Mouse (Mus musculus) ES-E14 (cell line): ENCODE results near the gene Lipc. TPM values are rescaled to one million over a fixed set of nuclear protein-coding genes. Genes with fewer than 3 reads are reported as not detected.
A peak's percentile ranks its signal among the peaks of the same experiment; 100 is the strongest.
"Not testable (repeated sequence)": the region's sequence is repeated elsewhere in the genome, so short reads cannot be mapped to it uniquely, and the experiment has no call there.

ENCODE experiments used
- DNase-seq: peaks from one replicate; pipeline ENCODE4 v3.0.0-alpha.2; 2013; ENCODE audit warnings: low read depth, low spot score
- H3K27ac ChIP-seq: 2 replicates; pipeline ENCODE4 v1.5.1; 2012; ENCODE audit warnings: low read depth, mild to moderate bottlenecking, low read length, moderate library complexity, mixed read lengths; ENCODE audit not compliant: poor library complexity, insufficient read depth, severe bottlenecking
- H3K36me3 ChIP-seq: 2 replicates; pipeline ENCODE4 v1.6.1; 2012; ENCODE audit warnings: mild to moderate bottlenecking, low read length, moderate library complexity, mixed read lengths; ENCODE audit not compliant: control insufficient read depth, poor library complexity, insufficient read depth, severe bottlenecking
- H3K4me1 ChIP-seq, 2 experiments: fragments of 150-350 bp in 1 of 2; sonication (generic) in 1 of 2; 2 replicates each; pipeline ENCODE4 v1.6.1; 2012; ENCODE audit warnings: low read length in 2 of 2, mild to moderate bottlenecking in 1 of 2, mixed read lengths in 1 of 2; ENCODE audit not compliant: control insufficient read depth in 2 of 2, insufficient read depth in 2 of 2, poor library complexity in 1 of 2
- H3K4me3 ChIP-seq, 2 experiments: fragments of 150-350 bp in 1 of 2; sonication (generic) in 1 of 2; 2 replicates each; pipeline ENCODE4 v1.5.1; 2012; ENCODE audit warnings: low read length in 2 of 2, low read depth in 1 of 2, mild to moderate bottlenecking in 1 of 2, mixed read lengths in 1 of 2; ENCODE audit not compliant: insufficient read depth in 1 of 2, poor library complexity in 1 of 2, severe bottlenecking in 1 of 2
- H3K9ac ChIP-seq: 2 replicates; pipeline ENCODE4 v1.6.1; 2012; ENCODE audit warnings: low read depth, mild to moderate bottlenecking, low read length, mixed read lengths; ENCODE audit not compliant: poor library complexity, insufficient read depth, severe bottlenecking
- H3K9me3 ChIP-seq: fragments of 150-350 bp; sonication (generic); 2 replicates; pipeline ENCODE4 v1.6.1; 2012; ENCODE audit warnings: low read depth, mild to moderate bottlenecking, low read length; ENCODE audit not compliant: control insufficient read depth, insufficient read depth
- CHD2 ChIP-seq: IDR thresholded peaks from 2 replicates; pipeline ENCODE4 v1.6.1; 2014; ENCODE audit warnings: mild to moderate bottlenecking, low read depth, low read length, inconsistent platforms
- HCFC1 ChIP-seq: IDR thresholded peaks from 2 replicates; pipeline ENCODE4 v1.6.1; 2012; ENCODE audit warnings: low read length, inconsistent platforms, borderline replicate concordance; ENCODE audit not compliant: insufficient read depth
- MAFK ChIP-seq: IDR thresholded peaks from 2 replicates; pipeline ENCODE4 v1.6.1; 2014; ENCODE audit warnings: mild to moderate bottlenecking, low read depth, low read length, inconsistent platforms; ENCODE audit not compliant: insufficient read depth
- ZC3H11A ChIP-seq: IDR thresholded peaks from 2 replicates; pipeline ENCODE4 v1.6.1; 2012; ENCODE audit warnings: low read depth, mild to moderate bottlenecking, inconsistent platforms, low read length, borderline replicate concordance
- ZNF384 ChIP-seq: IDR thresholded peaks from 2 replicates; pipeline ENCODE4 v1.6.1; 2012; ENCODE audit warnings: low read depth, low read length, inconsistent platforms
- in situ Hi-C, 2 experiments: fragments of 600-800 bp; cut with MboI; formaldehyde crosslinking; loops; one replicate each; pipeline ENCODE4 v1.15.1; 2025; ENCODE audit warnings: low sequenced_read_pairs in 2 of 2, inconsistent platforms in 1 of 2; ENCODE audit not compliant: unreplicated experiment in 2 of 2
- total RNA-seq: library from RNA; depleted of rRNA; stranded (reverse); fragments of 300-350 nt; gene quantifications from 2 replicates; pipeline ENCODE4 v1.2.3, GENCODE M21; 2012

Lipc gene
- total RNA-seq, 1 experiment, result 0.36 TPM

DNA sequence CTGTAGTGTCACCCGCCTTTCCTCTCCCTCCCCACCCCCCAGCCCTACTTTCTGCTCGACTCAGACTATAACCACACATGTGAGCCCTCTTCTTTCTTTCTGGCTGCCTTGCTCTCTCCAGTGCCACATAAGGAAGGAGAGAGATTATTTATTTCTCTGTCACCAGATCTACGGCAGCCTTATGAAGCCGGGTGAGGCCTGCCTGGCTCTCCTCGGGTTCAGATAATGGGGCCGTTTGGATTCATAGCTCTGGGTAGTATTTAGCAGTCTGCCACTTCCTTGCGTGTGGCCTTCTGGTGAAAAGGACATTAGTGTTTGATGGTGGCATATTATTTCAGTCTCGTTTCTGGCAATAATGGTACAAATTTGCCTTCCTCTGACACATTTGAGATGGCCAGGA, 88.0 kb downstream of the Lipc start:
- no peak overlapping the region for H3K9ac ChIP-seq
- DNase-seq, result no peak
- no peaks in the 10 kb centered on the region for H3K36me3 ChIP-seq
- no peak overlapping the region for H3K27ac ChIP-seq
- TF ChIP-seq CHD2 (no peak), MAFK (no peak), ZNF384 (no peak), HCFC1 (no peak), ZC3H11A (no peak)
- peaks cover 4 to 6% of the 10 kb centered on the region in 2 experiments; a peak in 3 of 4 replicates for H3K4me1 ChIP-seq
- no peak overlapping the region for H3K4me3 ChIP-seq
- H3K9me3 ChIP-seq, result no peaks in the 10 kb centered on the region
- in situ Hi-C loops, result no loop called here

DNA sequence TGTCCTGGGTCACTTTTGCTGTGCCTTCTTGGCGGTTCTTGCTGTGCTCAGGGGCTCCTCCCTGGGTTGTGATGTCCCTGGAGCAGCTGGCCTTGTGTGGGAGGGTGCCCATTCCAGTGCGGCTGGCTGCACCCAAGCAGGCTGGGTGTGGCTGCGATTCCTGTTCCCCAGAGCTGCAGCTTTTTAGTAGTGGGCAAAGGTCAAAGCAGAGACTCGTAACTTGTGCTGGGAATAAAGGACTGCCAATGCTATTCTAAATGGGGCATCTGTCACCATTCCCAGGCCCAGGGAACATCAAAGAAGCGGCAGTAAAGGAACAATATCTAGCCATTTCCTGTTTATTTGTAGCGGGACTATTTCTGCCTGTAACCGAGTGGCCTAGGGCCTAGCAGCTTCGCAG, 88.7 kb downstream of the Lipc start:
- TF ChIP-seq MAFK (no peak), HCFC1 (no peak), CHD2 (no peak), ZC3H11A (no peak), ZNF384 (no peak)
- no peak overlapping the region for H3K9ac ChIP-seq
- in situ Hi-C loops, result no loop called here
- peak overlapping the region in 1 of 2 experiments; percentile 23; a peak in 1 of 4 replicates for H3K4me3 ChIP-seq
- no peak overlapping the region for H3K27ac ChIP-seq
- peaks cover 4 to 6% of the 10 kb centered on the region in 2 experiments; a peak in 3 of 4 replicates for H3K4me1 ChIP-seq
- no peaks in the 10 kb centered on the region for H3K9me3 ChIP-seq
- no peaks in the 10 kb centered on the region for H3K36me3 ChIP-seq
- no peak for DNase-seq

DNA sequence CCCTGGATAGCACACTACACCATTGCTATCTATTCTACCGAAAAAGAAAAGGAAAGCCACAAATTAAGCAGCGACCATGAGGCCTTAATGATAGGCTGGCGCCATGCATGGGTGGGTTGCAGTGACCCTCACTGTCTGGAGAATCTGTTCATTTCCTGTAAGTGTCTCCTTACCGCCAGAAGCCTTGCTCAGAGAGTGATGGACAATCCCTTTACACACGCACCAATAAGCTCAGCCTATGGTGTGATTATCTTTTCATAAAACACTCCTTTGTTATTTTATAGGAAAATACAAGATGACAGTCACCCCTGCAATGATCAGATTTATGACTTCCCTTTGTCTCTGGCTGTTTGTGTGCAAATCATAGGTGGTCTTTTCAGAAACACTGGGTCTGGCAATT, 92.8 kb downstream of the Lipc start:
- no peaks in the 10 kb centered on the region for H3K9me3 ChIP-seq
- no peak overlapping the region for H3K27ac ChIP-seq
- H3K4me1 ChIP-seq, result peaks cover 6 to 11% of the 10 kb centered on the region in 2 experiments
- H3K4me3 ChIP-seq, result no peak overlapping the region
- no peaks in the 10 kb centered on the region for H3K36me3 ChIP-seq
- no peak for DNase-seq
- H3K9ac ChIP-seq, result no peak overlapping the region
- TF ChIP-seq CHD2 (no peak), ZC3H11A (no peak), ZNF384 (no peak), HCFC1 (no peak), MAFK (no peak)
- in situ Hi-C loops, result no loop called here

DNA sequence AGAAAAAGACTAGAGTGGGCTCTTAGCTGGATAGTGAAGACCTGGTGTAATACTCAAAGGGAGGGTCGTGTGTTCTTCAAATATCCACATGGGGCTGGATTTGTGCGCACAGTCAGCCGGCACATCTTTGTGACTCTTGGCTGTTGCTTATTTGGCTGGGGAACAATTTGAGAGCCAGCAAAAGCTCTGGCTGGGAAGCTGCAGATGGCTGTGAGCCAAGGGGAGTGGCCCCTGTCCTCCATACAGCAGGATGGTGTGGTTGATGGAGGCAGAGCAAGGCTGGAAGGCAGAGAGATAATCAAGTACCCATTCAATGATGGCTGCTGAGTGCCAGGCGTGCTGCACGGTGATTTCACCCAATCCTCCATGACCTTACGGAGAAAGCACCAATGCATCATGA, 96.2 kb downstream of the Lipc start:
- in situ Hi-C loops, result no loop called here
- Histone ChIP-seq H3K9me3 (no peaks in the 10 kb centered on the region), H3K27ac (no peak overlapping the region), H3K36me3 (no peaks in the 10 kb centered on the region), H3K9ac (no peak overlapping the region), H3K4me1 (peaks cover 5 to 11% of the 10 kb centered on the region in 2 experiments; a peak in 3 of 4 replicates), H3K4me3 (no peak overlapping the region)
- TF ChIP-seq HCFC1 (no peak), ZNF384 (no peak), ZC3H11A (no peak), CHD2 (no peak), MAFK (no peak)
- DNase-seq, result no peak

DNA sequence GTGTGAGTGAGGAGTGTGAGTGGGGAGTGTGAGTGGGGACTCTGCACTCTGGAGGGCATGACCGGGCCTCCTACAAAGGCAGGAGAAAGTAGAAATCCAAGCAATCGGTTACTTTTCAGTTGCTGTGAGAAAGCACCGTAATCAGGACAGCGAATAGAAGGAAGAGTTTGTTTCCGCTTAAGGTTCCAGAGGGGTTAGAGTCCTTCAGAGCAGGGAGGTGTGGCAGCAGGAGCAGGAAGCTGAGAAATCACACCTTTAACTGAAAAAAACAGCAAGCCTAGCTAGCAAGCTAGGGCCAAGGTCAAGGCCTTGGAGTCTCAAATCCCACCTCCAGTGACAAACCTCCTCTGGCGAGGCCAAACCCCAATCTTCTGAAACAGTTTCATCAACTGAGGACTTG, 97.1 kb downstream of the Lipc start:
- TF ChIP-seq CHD2 (no peak), MAFK (no peak), ZC3H11A (no peak), ZNF384 (no peak), HCFC1 (no peak)
- in situ Hi-C loops, result no loop called here
- no peak overlapping the region for H3K4me3 ChIP-seq

DNA sequence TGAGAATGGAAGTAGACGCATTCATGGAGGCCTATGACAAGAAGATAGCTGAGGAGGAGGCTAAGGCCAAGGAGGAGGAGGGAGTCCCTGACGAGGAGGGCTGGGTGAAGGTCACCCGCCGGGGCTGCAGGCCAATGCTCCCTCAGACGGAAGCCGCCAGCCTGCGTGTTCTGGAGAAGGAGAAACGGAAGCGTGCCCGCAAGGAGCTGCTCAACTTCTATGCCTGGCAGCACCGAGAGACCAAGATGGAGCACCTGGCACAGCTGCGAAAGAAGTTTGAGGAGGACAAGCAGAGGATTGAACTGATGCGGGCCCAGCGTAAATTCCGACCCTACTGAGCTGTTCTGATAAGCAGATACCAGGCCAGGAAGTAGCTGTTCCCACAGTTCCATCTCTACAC, 98.9 kb downstream of the Lipc start:
- H3K36me3 ChIP-seq, H3K27ac ChIP-seq, DNase-seq, in situ Hi-C loops, H3K9me3 ChIP-seq: not testable (repeated sequence)
- Histone ChIP-seq H3K9ac (peak overlapping the region; percentile 62), H3K4me1 (peaks cover 9 to 11% of the 10 kb centered on the region in 2 experiments; a peak in 3 of 4 replicates), H3K4me3 (peak overlapping the region; percentile 36 to 46; a peak in 3 of 4 replicates)

More for the DNA sequence above, 97.1 kb downstream of the Lipc start:
- no peak for DNase-seq
- Histone ChIP-seq H3K9ac (no peak overlapping the region), H3K27ac (no peak overlapping the region), H3K4me1 (peaks cover 5 to 11% of the 10 kb centered on the region in 2 experiments; a peak in 3 of 4 replicates), H3K9me3 (no peaks in the 10 kb centered on the region), H3K36me3 (no peaks in the 10 kb centered on the region)
